Mouse (Mus musculus): ENCODE measurements around the gene Setd5. TPM values are rescaled to one million over a fixed set of nuclear protein-coding genes. Genes with fewer than 3 reads are reported as not detected.

The Setd5 gene
- polyA plus RNA-seq, 1 experiment from 2014 or later: 46.4 TPM

DNA sequence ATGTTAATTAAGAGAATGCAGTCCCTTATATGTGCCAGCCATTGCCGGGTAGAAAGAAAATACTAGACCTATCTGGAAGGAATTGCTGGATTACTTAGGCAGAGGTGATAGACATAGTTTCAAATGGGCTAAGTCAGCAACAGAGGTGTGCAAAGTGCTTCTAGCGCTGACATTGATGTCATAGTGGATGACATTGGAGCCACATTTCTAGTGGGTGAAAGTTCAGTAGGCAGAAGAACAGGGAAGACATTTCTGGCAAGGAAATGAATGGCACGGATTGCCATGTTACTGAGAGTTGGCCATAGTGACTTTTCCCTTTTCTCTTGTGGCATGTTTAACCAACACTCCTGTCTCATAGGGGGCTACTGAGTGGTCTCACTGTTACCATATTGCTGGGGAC, 12.0 kb upstream of the Setd5 start:
- 86% methylated on average over 3 of the region's 3 CpGs for WGBS

GRCm38 (mm10) chr6:113069154-113069553, 8.0 kb upstream of the Setd5 start:
- 93% methylated on average over 1 of the region's 1 CpGs for WGBS
- Histone ChIP-seq H3K9me3 (replicated peaks; ENCODE audit: low read length) (no peaks in the 10 kb centered on the region), H3K4me3 (replicated peaks; ENCODE audit: low read depth, low read length) (no peak overlapping the region), H3K27me3 (ENCODE audit: insufficient read depth, low read length) (no peaks in the 10 kb centered on the region), H3K36me3 (ENCODE audit: insufficient read depth, low read length) (peaks cover 35% of the 10 kb centered on the region), H3K27ac (no peak overlapping the region), H3K9ac (ENCODE audit: low read depth, low read length) (no peak overlapping the region), H3K4me2 (ENCODE audit: low read length) (no peak overlapping the region), H3K4me1 (replicated peaks; ENCODE audit: insufficient read depth, low read length) (no peaks in the 10 kb centered on the region)
- TF ChIP-seq CTCF (IDR thresholded peaks at IDR 0.05; ENCODE audit: low read depth): no peak
- DNase-seq (ENCODE audit: low spot score) (no peak), ATAC-seq (replicated peaks; ENCODE audit: low FRiP score, low read depth) (no peak)

More for the DNA sequence above, 12.0 kb upstream of the Setd5 start:
- no peak for TF ChIP-seq CTCF (IDR thresholded peaks at IDR 0.05; ENCODE audit: low read depth)
- DNase-seq (ENCODE audit: low spot score) (no peak), ATAC-seq (replicated peaks; ENCODE audit: low FRiP score, low read depth) (0 out of 2 replicates have a peak, but pooled peaks have one; percentile 43)
- no peak overlapping the region for H3K27ac ChIP-seq
- no peaks in the 10 kb centered on the region for H3K4me1 ChIP-seq (replicated peaks; ENCODE audit: insufficient read depth, low read length)
- no peak overlapping the region for H3K9ac ChIP-seq (ENCODE audit: low read depth, low read length)
- no peak overlapping the region for H3K4me3 ChIP-seq (replicated peaks; ENCODE audit: low read depth, low read length)
- H3K9me3 ChIP-seq (replicated peaks; ENCODE audit: low read length): no peaks in the 10 kb centered on the region
- H3K4me2 ChIP-seq (ENCODE audit: low read length): no peak overlapping the region
- H3K27me3 ChIP-seq (ENCODE audit: insufficient read depth, low read length): no peaks in the 10 kb centered on the region
- peaks cover 65% of the 10 kb centered on the region for H3K36me3 ChIP-seq (ENCODE audit: insufficient read depth, low read length)

DNA sequence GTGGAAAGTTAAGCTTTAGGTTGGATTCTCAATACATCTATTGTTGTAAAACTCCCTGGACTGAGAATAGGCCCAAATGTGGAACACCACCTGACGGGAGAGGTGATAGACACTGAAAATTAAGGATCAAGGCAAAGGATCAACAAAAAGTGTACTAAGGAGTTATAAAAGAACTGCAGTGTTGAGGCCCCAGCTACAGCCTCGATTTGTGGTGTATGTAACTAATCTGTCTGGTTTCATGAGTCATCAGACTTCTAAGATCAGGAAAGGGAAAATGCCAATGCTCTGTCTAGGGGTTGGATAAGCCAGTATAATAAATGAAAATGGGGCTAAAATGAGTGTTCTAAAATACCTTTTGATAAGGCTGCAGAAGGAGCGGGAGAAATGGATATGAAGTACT, 1.9 kb upstream of the Setd5 start:
- Histone ChIP-seq H3K4me2 (ENCODE audit: low read length) (peak overlapping the region; percentile 76), H3K4me1 (replicated peaks; ENCODE audit: insufficient read depth, low read length) (peaks cover 6% of the 10 kb centered on the region), H3K27ac (peak overlapping the region; percentile 99), H3K36me3 (ENCODE audit: insufficient read depth, low read length) (no peaks in the 10 kb centered on the region), H3K27me3 (ENCODE audit: insufficient read depth, low read length) (no peaks in the 10 kb centered on the region), H3K9me3 (replicated peaks; ENCODE audit: low read length) (no peaks in the 10 kb centered on the region), H3K9ac (ENCODE audit: low read depth, low read length) (peak overlapping the region; percentile 94), H3K4me3 (replicated peaks; ENCODE audit: low read depth, low read length) (peak overlapping the region; percentile 78)
- no peak for TF ChIP-seq CTCF (IDR thresholded peaks at IDR 0.05; ENCODE audit: low read depth)
- ATAC-seq (replicated peaks; ENCODE audit: low FRiP score, low read depth) (no peak), DNase-seq (ENCODE audit: low spot score) (peak; percentile 33)
- WGBS: 9% methylated on average over 3 of the region's 3 CpGs

GRCm38 (mm10) chr6:113076012-113076685, 1.0 kb upstream of the Setd5 start:
- Histone ChIP-seq H3K4me3 (replicated peaks; ENCODE audit: low read depth, low read length) (peak overlapping the region; percentile 78), H3K9me3 (replicated peaks; ENCODE audit: low read length) (no peaks in the 10 kb centered on the region), H3K4me2 (ENCODE audit: low read length) (peak overlapping the region; percentile 76), H3K9ac (ENCODE audit: low read depth, low read length) (peak overlapping the region; percentile 94), H3K27me3 (ENCODE audit: insufficient read depth, low read length) (no peaks in the 10 kb centered on the region), H3K36me3 (ENCODE audit: insufficient read depth, low read length) (no peaks in the 10 kb centered on the region), H3K27ac (peak overlapping the region; percentile 99), H3K4me1 (replicated peaks; ENCODE audit: insufficient read depth, low read length) (peaks cover 6% of the 10 kb centered on the region)
- TF ChIP-seq CTCF (IDR thresholded peaks at IDR 0.05; ENCODE audit: low read depth): peak; percentile 75
- peak; percentile 91 for ATAC-seq (replicated peaks; ENCODE audit: low FRiP score, low read depth)
- WGBS: under 1% methylated on average over 48 of the region's 55 CpGs
- DNase-seq (ENCODE audit: low spot score): peak; percentile 98

- H3K4me2 ChIP-seq (ENCODE audit: low read length): peak overlapping the region; percentile 79
- H3K27me3 ChIP-seq (ENCODE audit: insufficient read depth, low read length): no peaks in the 10 kb centered on the region
- H3K36me3 ChIP-seq (ENCODE audit: insufficient read depth, low read length): no peaks in the 10 kb centered on the region
- no peaks in the 10 kb centered on the region for H3K9me3 ChIP-seq (replicated peaks; ENCODE audit: low read length)
- peak overlapping the region; percentile 94 for H3K9ac ChIP-seq (ENCODE audit: low read depth, low read length)
- DNase-seq (ENCODE audit: low spot score) (no peak), ATAC-seq (replicated peaks; ENCODE audit: low FRiP score, low read depth) (no peak)
- peak overlapping the region; percentile 99 for H3K27ac ChIP-seq
- H3K4me3 ChIP-seq (replicated peaks; ENCODE audit: low read depth, low read length): peak overlapping the region; percentile 78
- H3K4me1 ChIP-seq (replicated peaks; ENCODE audit: insufficient read depth, low read length): peaks cover 16% of the 10 kb centered on the region
- under 1% methylated on average over 24 of the region's 28 CpGs for WGBS
- no peak for TF ChIP-seq CTCF (IDR thresholded peaks at IDR 0.05; ENCODE audit: low read depth)
Observed at GRCm38 (mm10) chr6:113077569-113078030, 435 bp downstream of the Setd5 start.

- under 1% methylated on average over 18 of the region's 18 CpGs for WGBS
- Histone ChIP-seq H3K36me3 (ENCODE audit: insufficient read depth, low read length) (no peaks in the 10 kb centered on the region), H3K27ac (peak overlapping the region; percentile 99), H3K4me1 (replicated peaks; ENCODE audit: insufficient read depth, low read length) (peaks cover 17% of the 10 kb centered on the region), H3K4me3 (replicated peaks; ENCODE audit: low read depth, low read length) (peak overlapping the region; percentile 78), H3K9ac (ENCODE audit: low read depth, low read length) (peak overlapping the region; percentile 94), H3K4me2 (ENCODE audit: low read length) (peak overlapping the region; percentile 79), H3K27me3 (ENCODE audit: insufficient read depth, low read length) (no peaks in the 10 kb centered on the region), H3K9me3 (replicated peaks; ENCODE audit: low read length) (no peaks in the 10 kb centered on the region)
- ATAC-seq (replicated peaks; ENCODE audit: low FRiP score, low read depth) (no peak), DNase-seq (ENCODE audit: low spot score) (peak; percentile 62)
- TF ChIP-seq CTCF (IDR thresholded peaks at IDR 0.05; ENCODE audit: low read depth): no peak
Observed at GRCm38 (mm10) chr6:113078031-113078721, 1.0 kb downstream of the Setd5 start.

Data from kidney, postnatal 0 days (tissue).